Mouse (Mus musculus) central nervous system, embryonic 14 days (tissue): Measurements from ENCODE around the gene Gm14459. TPM values are rescaled to one million over a fixed set of nuclear protein-coding genes. Genes with fewer than 3 reads are reported as not detected.

ENCODE experiments used
- polyA plus RNA-seq: library from polyadenylated mRNA; depleted of rRNA; stranded (reverse); fragments of >200 nt; gene quantifications from 2 replicates; pipeline ENCODE4 v1.2.3, GENCODE M21; 2012; rRNA removed

The Gm14459 gene
- polyA plus RNA-seq: not detected in 2 replicates

GRCm38 (mm10) chrX:8524854-8525253 is at the start of gene Gm14459:
Gm14459 (minus strand) TSS chrX:8524954.

GRCm38 (mm10) chrX:8548155-8548554 is 23.4 kb upstream of the Gm14459 start, which contains the start of gene Ssxb6:
Ssxb6 (minus strand) TSS chrX:8548255.

Other genes starting within 250 kb of the Gm14459 start
- gene Ssxb10, start 197.5 kb downstream of the Gm14459 start, polyA plus RNA-seq: not detected in 2 replicates
- not detected in 2 replicates for gene Ssxb9, start 158.0 kb downstream of the Gm14459 start, polyA plus RNA-seq
- gene Ssxb1, start 111.6 kb downstream of the Gm14459 start, polyA plus RNA-seq: not detected in 2 replicates
- gene Ssxb2, start 63.2 kb downstream of the Gm14459 start, polyA plus RNA-seq: not detected in 2 replicates
- not detected in 2 replicates for gene Ssxb6, start 23.3 kb upstream of the Gm14459 start, polyA plus RNA-seq
- not detected in 2 replicates for gene Ssxb3, start 66.9 kb upstream of the Gm14459 start, polyA plus RNA-seq
- gene Ssxb8, start 165.9 kb upstream of the Gm14459 start, polyA plus RNA-seq: not detected in 2 replicates
- not detected in 2 replicates for gene Ssx9, start 223.5 kb upstream of the Gm14459 start, polyA plus RNA-seq